Mouse (Mus musculus) E14TG2a.4 (cell line): ENCODE data around the gene Armcx6.
"Not testable (repeated sequence)": the region's sequence is repeated elsewhere in the genome, so short reads cannot be mapped to it uniquely, and the experiment has no call there.

Experiments used
- H3K27me3 ChIP-seq: 2 replicates; pipeline ENCODE4 v1.6.1; 2014; ENCODE audit warnings: low read length, control low read depth; ENCODE audit not compliant: insufficient read depth
- H3K36me3 ChIP-seq: 2 replicates; pipeline ENCODE4 v1.6.1; 2014; ENCODE audit warnings: low read length, control low read depth; ENCODE audit not compliant: insufficient read depth
- H3K4me1 ChIP-seq: replicated peaks from 2 replicates; pipeline ENCODE4 v1.6.1; 2014; ENCODE audit warnings: low read depth, low read length, control low read depth
- H3K4me3 ChIP-seq: replicated peaks from 2 replicates; pipeline ENCODE4 v1.5.1; 2014; ENCODE audit warnings: mild to moderate bottlenecking, low read length
- H3K9me3 ChIP-seq: 2 replicates; pipeline ENCODE4 v1.6.1; 2014; ENCODE audit warnings: low read length, control low read depth
- CTCF ChIP-seq: conservative IDR thresholded peaks from 2 replicates; pipeline ENCODE4 v1.5.1; 2014; ENCODE audit warnings: low read length
- NANOG ChIP-seq: IDR thresholded peaks from 2 replicates; pipeline ENCODE4 v1.6.1; 2014; ENCODE audit warnings: borderline replicate concordance, low read length, mixed read lengths
- POU5F1 ChIP-seq: IDR thresholded peaks from 2 replicates; pipeline ENCODE4 v1.6.1; 2014; ENCODE audit warnings: low read length, borderline replicate concordance

Armcx6 gene

GRCm38 (mm10) chrX:134741862-134742261 lies 9.4 kb downstream of the Armcx6 start:
- H3K9me3 ChIP-seq = no peaks in the 10 kb centered on the region
- no peaks in the 10 kb centered on the region for H3K27me3 ChIP-seq
- TF ChIP-seq POU5F1 (no peak), NANOG (no peak), CTCF (no peak)
- no peak overlapping the region for H3K4me3 ChIP-seq
- no peaks in the 10 kb centered on the region for H3K36me3 ChIP-seq
- no peaks in the 10 kb centered on the region for H3K4me1 ChIP-seq

DNA sequence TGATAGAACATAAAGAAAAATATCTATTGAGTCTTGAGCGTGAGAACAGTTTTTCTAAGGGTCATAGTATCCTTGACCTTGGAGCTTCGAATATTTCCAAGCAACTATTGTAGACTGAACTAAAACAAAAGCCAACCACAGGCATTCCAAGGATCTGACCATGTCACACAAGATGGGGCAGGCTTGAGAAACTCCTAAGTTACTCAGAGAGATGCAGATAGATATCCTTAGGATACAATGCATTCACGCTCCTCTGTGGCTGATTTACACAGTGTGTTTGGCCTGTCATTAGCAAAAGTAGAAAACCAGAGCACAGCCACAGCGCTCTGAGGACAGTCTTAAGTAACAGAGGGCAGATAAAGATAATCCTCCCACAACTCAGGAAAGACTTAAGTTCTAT lies 12.1 kb downstream of the Armcx6 start:
- Histone ChIP-seq H3K36me3 (no peaks in the 10 kb centered on the region), H3K4me1 (no peaks in the 10 kb centered on the region), H3K27me3 (no peaks in the 10 kb centered on the region), H3K9me3 (no peaks in the 10 kb centered on the region), H3K4me3 (no peak overlapping the region)
- TF ChIP-seq POU5F1 (no peak), NANOG (no peak), CTCF (no peak)

GRCm38 (mm10) chrX:134737796-134738195 lies 13.4 kb downstream of the Armcx6 start:
- Histone ChIP-seq H3K36me3 (no peaks in the 10 kb centered on the region), H3K27me3 (no peaks in the 10 kb centered on the region), H3K9me3 (no peaks in the 10 kb centered on the region), H3K4me3 (no peak overlapping the region), H3K4me1 (no peaks in the 10 kb centered on the region)
- TF ChIP-seq CTCF = no peak
- no peak for TF ChIP-seq NANOG
- no peak for TF ChIP-seq POU5F1

DNA sequence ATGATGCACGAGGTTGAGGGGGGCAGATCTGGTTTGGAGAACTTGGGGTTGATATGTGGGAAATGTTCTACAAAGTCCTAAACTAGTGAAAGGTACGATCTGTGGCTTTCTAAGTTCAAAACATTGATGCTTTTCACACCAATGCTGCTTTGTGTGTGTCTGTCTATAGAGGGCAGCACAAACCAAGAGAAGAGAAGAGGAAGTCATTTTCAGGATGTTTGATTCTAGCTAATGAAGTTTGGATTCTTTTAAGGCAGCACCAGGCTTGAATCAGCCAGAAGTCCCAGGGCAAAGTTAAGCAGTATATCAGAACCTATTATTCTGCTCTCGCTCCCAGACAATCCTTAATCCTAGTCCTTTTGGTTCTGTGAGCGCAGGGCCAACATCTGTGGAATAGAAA lies 21.4 kb downstream of the Armcx6 start:
- H3K27me3 ChIP-seq = no peaks in the 10 kb centered on the region
- H3K4me3 ChIP-seq = no peak overlapping the region
- peaks cover 3% of the 10 kb centered on the region; the same call in 1 of the 2 replicates for H3K36me3 ChIP-seq
- H3K4me1 ChIP-seq = peaks cover 8% of the 10 kb centered on the region
- TF ChIP-seq CTCF (peak; percentile 31), POU5F1 (no peak), NANOG (no peak)
- H3K9me3 ChIP-seq = no peaks in the 10 kb centered on the region

- not testable (repeated sequence) for H3K27me3 ChIP-seq, H3K4me3 ChIP-seq, H3K4me1 ChIP-seq, H3K9me3 ChIP-seq
- peaks cover 35% of the 10 kb centered on the region for H3K36me3 ChIP-seq
These were observed 27.5 kb downstream of the Armcx6 start for GRCm38 (mm10) chrX:134723762-134724161.

DNA sequence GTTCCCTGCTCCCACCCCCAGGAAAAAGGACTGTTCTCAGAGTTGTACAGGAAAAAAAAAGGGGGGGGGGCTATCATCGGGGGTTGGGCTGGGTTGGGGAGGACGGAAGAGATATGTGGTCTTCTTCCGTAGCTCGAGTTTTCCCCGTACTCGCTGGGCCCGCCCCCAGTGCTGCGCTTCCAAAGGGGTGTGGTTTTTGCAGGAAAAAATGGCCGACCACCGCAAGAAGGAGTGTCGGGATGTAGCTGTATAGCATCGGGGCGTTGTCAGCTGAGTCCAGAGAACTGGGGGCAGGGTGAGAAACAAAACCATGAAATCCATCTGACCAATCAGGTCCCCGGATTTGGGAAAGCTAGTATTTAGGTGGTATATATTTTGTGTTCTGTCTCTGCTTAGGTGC lies 32.7 kb downstream of the Armcx6 start:
- TF ChIP-seq NANOG (no peak), CTCF (no peak), POU5F1 (no peak)
- H3K4me3 ChIP-seq = peak overlapping the region; percentile 83
- H3K9me3 ChIP-seq = 0 out of 2 replicates have a peak, but pooled peaks cover 5% of the 10 kb centered on the region
- no peaks in the 10 kb centered on the region for H3K27me3 ChIP-seq
- peaks cover 12% of the 10 kb centered on the region for H3K4me1 ChIP-seq
- H3K36me3 ChIP-seq = peaks cover 31% of the 10 kb centered on the region

GRCm38 (mm10) chrX:134717752-134718308 lies 33.4 kb downstream of the Armcx6 start, which contains the start of gene Armcx1:
Gene Armcx1, plus strand, starts transcription at chrX:134717963.
- Histone ChIP-seq H3K4me1 (peaks cover 12% of the 10 kb centered on the region), H3K4me3 (peak within 1 kb of the TSS; percentile 83), H3K27me3 (no peaks in the 10 kb centered on the region), H3K9me3 (0 out of 2 replicates have a peak, but pooled peaks cover 5% of the 10 kb centered on the region), H3K36me3 (peaks cover 31% of the 10 kb centered on the region)
- TF ChIP-seq NANOG = no peak
- no peak for TF ChIP-seq POU5F1
- TF ChIP-seq CTCF = no peak

GRCm38 (mm10) chrX:134716863-134717262 lies 34.4 kb downstream of the Armcx6 start:
- 0 out of 2 replicates have a peak, but pooled peaks cover 5% of the 10 kb centered on the region for H3K9me3 ChIP-seq
- H3K36me3 ChIP-seq = peaks cover 28% of the 10 kb centered on the region
- TF ChIP-seq POU5F1 = no peak
- no peak for TF ChIP-seq NANOG
- H3K4me1 ChIP-seq = peaks cover 12% of the 10 kb centered on the region
- no peak overlapping the region for H3K4me3 ChIP-seq
- no peaks in the 10 kb centered on the region for H3K27me3 ChIP-seq
